Mouse (Mus musculus) lung, postnatal 0 days (tissue): ENCODE data around the gene Txk.

Source experiments
- CTCF ChIP-seq: IDR thresholded peaks from 2 replicates; pipeline ENCODE4 v1.5.1; 2016; ENCODE audit warnings: antibody characterized with exemption, mild to moderate bottlenecking
- EP300 ChIP-seq: IDR thresholded peaks from 2 replicates; pipeline ENCODE4 v1.6.1; 2016; ENCODE audit warnings: antibody characterized with exemption, mild to moderate bottlenecking, control low read depth

DNA sequence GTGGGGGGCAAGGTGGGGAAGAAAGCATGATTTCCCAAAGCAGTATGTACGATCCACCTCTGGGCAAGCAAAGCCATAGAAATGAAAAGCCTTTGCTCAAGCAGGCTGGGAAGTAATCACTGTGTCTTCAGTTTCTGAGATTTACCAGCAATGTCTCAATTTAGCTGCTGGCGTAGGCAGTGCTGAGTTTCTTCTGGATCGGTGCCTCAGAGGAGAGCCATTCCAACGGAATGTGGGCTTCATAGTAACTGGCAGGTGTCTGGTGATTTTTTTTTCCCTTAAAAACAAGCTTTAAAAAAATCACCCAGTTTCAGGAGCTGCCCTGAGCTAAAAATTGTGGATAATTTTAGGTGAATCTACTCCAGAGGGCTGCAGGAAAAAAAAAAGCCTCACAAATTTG lies 5.2 kb downstream of the Txk start:
- no peak for TF ChIP-seq CTCF
- TF ChIP-seq EP300 = no peak
